Mouse (Mus musculus) thymus, adult 2 months (tissue): ENCODE measurements around the gene Pgam1. TPM values are rescaled to one million over a fixed set of nuclear protein-coding genes. Genes with fewer than 3 reads are reported as not detected.

Source experiments
- DNase-seq: peaks from one replicate; pipeline ENCODE4 v3.0.0; 2021
- H3K27ac ChIP-seq: fragments of 200-500 bp; 2 replicates; pipeline ENCODE4 v1.5.1; 2012; ENCODE audit warnings: low read length, control low read depth; ENCODE audit not compliant: control insufficient read depth, insufficient read depth
- H3K27me3 ChIP-seq: fragments of 200-500 bp; 2 replicates; pipeline ENCODE4 v1.6.1; 2012; ENCODE audit warnings: mild to moderate bottlenecking, low read length, moderate library complexity, mixed read lengths; ENCODE audit not compliant: control insufficient read depth, insufficient read depth
- H3K36me3 ChIP-seq: fragments of 200-500 bp; 2 replicates; pipeline ENCODE4 v1.6.1; 2012; ENCODE audit warnings: mild to moderate bottlenecking, low read length, moderate library complexity; ENCODE audit not compliant: control insufficient read depth, insufficient read depth
- H3K4me1 ChIP-seq: fragments of 200-500 bp; replicated peaks from 2 replicates; pipeline ENCODE4 v1.6.1; 2012; ENCODE audit warnings: low read length; ENCODE audit not compliant: control insufficient read depth, insufficient read depth
- H3K4me3 ChIP-seq: fragments of 200-500 bp; 2 replicates; pipeline ENCODE4 v1.5.1; 2012; ENCODE audit warnings: mild to moderate bottlenecking, low read length, control low read depth, moderate library complexity; ENCODE audit not compliant: control insufficient read depth, insufficient read depth
- CTCF ChIP-seq: fragments of 200-500 bp; IDR thresholded peaks from 2 replicates; pipeline ENCODE4 v1.5.1; 2012; ENCODE audit warnings: mild to moderate bottlenecking, control low read depth, low read length, moderate library complexity, borderline replicate concordance; ENCODE audit not compliant: control insufficient read depth, poor library complexity, insufficient read depth; ENCODE audit errors: extremely low read depth
- POLR2A ChIP-seq: fragments of 200-500 bp; IDR thresholded peaks from 2 replicates; pipeline ENCODE4 v1.6.1; 2012; ENCODE audit warnings: mild to moderate bottlenecking, low read length, control low read depth, moderate library complexity; ENCODE audit not compliant: control insufficient read depth, poor library complexity, insufficient read depth; ENCODE audit errors: extremely low read depth
- WGBS: fragments of 180-500 bp; shearing (Covaris S2); methylation state at CpG from one replicate; pipeline ENCODE4 v1.1.7; 2018; 5-methylcytosine and 5-hydroxymethylcytosine counted together
- polyA plus RNA-seq: library from polyadenylated mRNA; depleted of rRNA; stranded (reverse); fragments of >200 nt; gene quantifications from 2 replicates; pipeline ENCODE4 v1.2.3, GENCODE M21; 2012

The Pgam1 gene
- polyA plus RNA-seq, 1 experiment = 187 TPM

GRCm38 (mm10) chr19:41881842-41882241, 29.9 kb upstream of the Pgam1 start:
- Histone ChIP-seq H3K27me3 (no peaks in the 10 kb centered on the region), H3K36me3 (no peaks in the 10 kb centered on the region), H3K27ac (no peak overlapping the region), H3K4me1 (no peaks in the 10 kb centered on the region), H3K4me3 (no peak overlapping the region)
- TF ChIP-seq CTCF (no peak), POLR2A (no peak)
- 95% methylated on average over 4 of the region's 4 CpGs for WGBS
- no peak for DNase-seq

- no peak overlapping the region for H3K27ac ChIP-seq
- no peak overlapping the region for H3K4me3 ChIP-seq
- H3K36me3 ChIP-seq = no peaks in the 10 kb centered on the region
- no peaks in the 10 kb centered on the region for H3K27me3 ChIP-seq
- WGBS = 95% methylated on average over 9 of the region's 9 CpGs
- H3K4me1 ChIP-seq = no peaks in the 10 kb centered on the region
- no peak for DNase-seq
- TF ChIP-seq CTCF = no peak
- no peak for TF ChIP-seq POLR2A
These were observed 27.8 kb upstream of the Pgam1 start for GRCm38 (mm10) chr19:41883882-41884281.

GRCm38 (mm10) chr19:41888191-41888590, 23.5 kb upstream of the Pgam1 start:
- Histone ChIP-seq H3K27ac (no peak overlapping the region), H3K4me1 (no peaks in the 10 kb centered on the region), H3K4me3 (no peak overlapping the region), H3K27me3 (no peaks in the 10 kb centered on the region), H3K36me3 (no peaks in the 10 kb centered on the region)
- TF ChIP-seq CTCF (no peak), POLR2A (no peak)
- no peak for DNase-seq

- Histone ChIP-seq H3K27ac (no peak overlapping the region), H3K27me3 (no peaks in the 10 kb centered on the region), H3K4me3 (peak overlapping the region; percentile 61; the same call in 1 of the 2 replicates), H3K4me1 (peaks cover 8% of the 10 kb centered on the region), H3K36me3 (no peaks in the 10 kb centered on the region)
- no peak for TF ChIP-seq POLR2A
- TF ChIP-seq CTCF = no peak
- DNase-seq = no peak
- WGBS = 39% methylated on average over 7 of the region's 7 CpGs
These were observed 16.8 kb upstream of the Pgam1 start for GRCm38 (mm10) chr19:41894959-41895358.

GRCm38 (mm10) chr19:41895460-41896318, 16.0 kb upstream of the Pgam1 start, which contains the start of gene Rrp12:
Rrp12 (minus strand) TSS chr19:41896173.
- WGBS = 1% methylated on average over 46 of the region's 46 CpGs
- peak within 1 kb of the TSS; percentile 61 for H3K4me3 ChIP-seq
- TF ChIP-seq POLR2A (no peak), CTCF (0 out of 2 replicates have a peak, but pooled peaks have one; percentile 45)
- DNase-seq = peak; percentile 78
- no peak within 1 kb of the TSS for H3K27ac ChIP-seq
- peaks cover 8% of the 10 kb centered on the region for H3K4me1 ChIP-seq
- H3K27me3 ChIP-seq = no peaks in the 10 kb centered on the region
- no peaks in the 10 kb centered on the region for H3K36me3 ChIP-seq

GRCm38 (mm10) chr19:41896319-41896711, 15.4 kb upstream of the Pgam1 start:
- no peak for DNase-seq
- WGBS = 26% methylated on average over 18 of the region's 18 CpGs
- no peak for TF ChIP-seq CTCF
- no peak for TF ChIP-seq POLR2A
- no peaks in the 10 kb centered on the region for H3K27me3 ChIP-seq
- H3K4me3 ChIP-seq = peak overlapping the region; percentile 61
- no peaks in the 10 kb centered on the region for H3K36me3 ChIP-seq
- H3K27ac ChIP-seq = no peak overlapping the region
- H3K4me1 ChIP-seq = peaks cover 11% of the 10 kb centered on the region
